Mouse (Mus musculus): Measurements from ENCODE around the gene BC048671. TPM values are rescaled to one million over a fixed set of nuclear protein-coding genes. Genes with fewer than 3 reads are reported as not detected.

Gene BC048671
- not detected in 2 replicates for polyA plus RNA-seq (2012; ENCODE audit: low replicate concordance)

GRCm38 (mm10) chr6:90300919-90301318 lies at the start of gene BC048671:
Gene BC048671 (plus strand): TSS chr6:90301219.

GRCm38 (mm10) chr6:90324991-90325390 lies 24.0 kb downstream of the BC048671 start, which contains the start of gene Chst13:
Gene Chst13 (minus strand): TSS chr6:90325185.

GRCm38 (mm10) chr6:90332561-90333425 lies 31.8 kb downstream of the BC048671 start, which contains the start of gene Uroc1:
Gene Uroc1 (plus strand): TSS chr6:90333284.

Other genes starting within 250 kb of the BC048671 start
- gene Vmn1r49, start 222.7 kb upstream of the BC048671 start, polyA plus RNA-seq (2012; ENCODE audit: low replicate concordance): not detected in 2 replicates
- not detected in 2 replicates for gene Vmn1r50, start 199.8 kb upstream of the BC048671 start, polyA plus RNA-seq (2012; ENCODE audit: low replicate concordance)
- not detected in 2 replicates for gene Vmn1r51, start 178.6 kb upstream of the BC048671 start, polyA plus RNA-seq (2012; ENCODE audit: low replicate concordance)
- not detected in 2 replicates for gene Vmn1r52, start 126.4 kb upstream of the BC048671 start, polyA plus RNA-seq (2012; ENCODE audit: low replicate concordance)
- not detected in 2 replicates for gene V1ra8, start 98.4 kb upstream of the BC048671 start, polyA plus RNA-seq (2012; ENCODE audit: low replicate concordance)
- gene Vmn1r53, start 76.8 kb upstream of the BC048671 start, polyA plus RNA-seq (2012; ENCODE audit: low replicate concordance): not detected in 2 replicates
- not detected in 2 replicates for gene Vmn1r54, start 54.9 kb upstream of the BC048671 start, polyA plus RNA-seq (2012; ENCODE audit: low replicate concordance)
- gene Chst13, start 24.0 kb downstream of the BC048671 start, polyA plus RNA-seq (2012; ENCODE audit: low replicate concordance): 0.52 and 1.9 TPM in 2 replicates
- not detected in 2 replicates for gene Uroc1, start 32.1 kb downstream of the BC048671 start, polyA plus RNA-seq (2012; ENCODE audit: low replicate concordance)
- gene Zxdc, start 68.3 kb downstream of the BC048671 start, polyA plus RNA-seq (2012; ENCODE audit: low replicate concordance): 26.9 and 48.6 TPM in 2 replicates
- not detected in 2 replicates for gene Cfap100, start 127.6 kb downstream of the BC048671 start, polyA plus RNA-seq (2012; ENCODE audit: low replicate concordance)
- 1.8 and 2.2 TPM in 2 replicates for gene Klf15, start 161.4 kb downstream of the BC048671 start, polyA plus RNA-seq (2012; ENCODE audit: low replicate concordance)
- gene Aldh1l1, start 185.2 kb downstream of the BC048671 start, polyA plus RNA-seq (2012; ENCODE audit: low replicate concordance): 1.0 and 1.7 TPM in 2 replicates

Data from hematopoietic multipotent progenitor cell, adult 10-12 weeks (in vitro differentiated cells).